Mouse (Mus musculus): ENCODE data around the gene Nipbl.

DNA sequence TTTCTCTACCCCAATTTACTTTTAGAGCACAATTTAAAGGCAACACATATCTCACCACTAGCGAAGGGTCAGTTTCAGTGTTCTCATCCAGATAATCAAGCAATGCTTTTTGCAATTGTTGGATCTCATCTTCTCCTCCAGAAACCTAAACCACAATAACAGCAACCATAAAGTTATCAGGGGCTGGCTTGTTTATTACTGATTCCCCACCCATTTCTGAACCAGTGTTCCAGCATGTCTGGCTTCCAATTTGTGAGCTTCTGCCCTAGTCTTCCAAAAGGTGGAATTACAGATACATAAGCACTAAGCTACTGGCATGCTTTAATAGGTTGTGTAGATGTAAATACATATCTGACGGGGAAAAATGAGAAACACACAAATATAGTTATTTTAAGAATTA, 118.6 kb downstream of the Nipbl start:
- no peak for TF ChIP-seq CTCF (IDR thresholded peaks at IDR 0.05; ENCODE audit: borderline replicate concordance, insufficient read depth, low read length)
- no peak for TF ChIP-seq POLR2A (IDR thresholded peaks at IDR 0.05; ENCODE audit: low read depth, low read length)

Data from embryonic fibroblast, embryonic 13.5 days (primary cell).